Mouse (Mus musculus) MEL (cell line): ENCODE data around the gene Oprm1. TPM values are rescaled to one million over a fixed set of nuclear protein-coding genes. Genes with fewer than 3 reads are reported as not detected.

ENCODE experiments used
- DNase-seq: peaks from one replicate; pipeline ENCODE4 v3.0.0; 2011; ENCODE audit warnings: low read depth, low spot score
- H3K27ac ChIP-seq: 2 replicates; pipeline ENCODE4 v1.5.1; 2012; ENCODE audit warnings: low read depth, mild to moderate bottlenecking, control low read depth, low read length, moderate library complexity; ENCODE audit not compliant: control insufficient read depth
- H3K27me3 ChIP-seq, 2 experiments: fragments of 150-350 bp in 1 of 2; sonication (generic) in 1 of 2; 2 replicates each; pipeline ENCODE4 v1.6.1; 2012; ENCODE audit warnings: low read length in 2 of 2, mild to moderate bottlenecking in 2 of 2, improper control_type of control experiment in 1 of 2, moderate library complexity in 1 of 2; ENCODE audit not compliant: insufficient read depth in 2 of 2, control insufficient read depth in 1 of 2
- H3K36me3 ChIP-seq, 2 experiments: 2 replicates each; pipeline ENCODE4 v1.6.1; 2012 to 2014; ENCODE audit warnings: low read length in 2 of 2, improper control_type of control experiment in 1 of 2, inconsistent platforms in 1 of 2, mild to moderate bottlenecking in 1 of 2; ENCODE audit not compliant: insufficient read depth in 2 of 2, control insufficient read depth in 1 of 2
- H3K4me1 ChIP-seq, 2 experiments: fragments of 150-350 bp in 1 of 2; sonication (generic) in 1 of 2; 2 replicates each; pipeline ENCODE4 v1.6.1; 2012; ENCODE audit warnings: low read length in 2 of 2, improper control_type of control experiment in 1 of 2, mild to moderate bottlenecking in 1 of 2; ENCODE audit not compliant: insufficient read depth in 2 of 2, control insufficient read depth in 1 of 2
- H3K4me3 ChIP-seq, 2 experiments: fragments of 150-350 bp in 1 of 2; sonication (generic) in 1 of 2; 2 replicates each; pipeline ENCODE4 v1.5.1; 2012; ENCODE audit warnings: low read depth in 2 of 2, low read length in 2 of 2, mild to moderate bottlenecking in 2 of 2, moderate library complexity in 2 of 2, control low read depth in 1 of 2, improper control_type of control experiment in 1 of 2; ENCODE audit not compliant: control insufficient read depth in 1 of 2, insufficient read depth in 1 of 2
- H3K79me2 ChIP-seq: 2 replicates; pipeline ENCODE4 v1.6.1; 2012; ENCODE audit warnings: mild to moderate bottlenecking, low read length, moderate library complexity; ENCODE audit not compliant: control insufficient read depth, poor library complexity, insufficient read depth
- H3K9ac ChIP-seq: 2 replicates; pipeline ENCODE4 v1.6.1; 2012; ENCODE audit warnings: low read depth, mild to moderate bottlenecking, control low read depth, low read length, moderate library complexity; ENCODE audit not compliant: control insufficient read depth, poor library complexity, severe bottlenecking
- H3K9me3 ChIP-seq: fragments of 150-350 bp; sonication (generic); replicated peaks from 2 replicates; pipeline ENCODE4 v1.6.1; 2012; ENCODE audit warnings: mild to moderate bottlenecking, low read length, improper control_type of control experiment, moderate library complexity; ENCODE audit not compliant: insufficient read depth
- CHD2 ChIP-seq: IDR thresholded peaks from 2 replicates; pipeline ENCODE4 v1.6.1; 2011; ENCODE audit warnings: low read length, improper control_type of control experiment
- E2F4 ChIP-seq: IDR thresholded peaks from 2 replicates; pipeline ENCODE4 v1.6.1; 2011; ENCODE audit warnings: low read depth, low read length, improper control_type of control experiment, borderline replicate concordance
- ELF1 ChIP-seq: IDR thresholded peaks from 2 replicates; pipeline ENCODE4 v1.6.1; 2014; ENCODE audit warnings: low read depth, mild to moderate bottlenecking, inconsistent platforms, low read length, improper control_type of control experiment, moderate library complexity
- EP300 ChIP-seq, 2 experiments: IDR thresholded peaks; 2 replicates each; pipeline ENCODE4 v1.6.1; 2011; ENCODE audit warnings: improper control_type of control experiment in 2 of 2, low read length in 2 of 2, low read depth in 1 of 2, mild to moderate bottlenecking in 1 of 2
- HCFC1 ChIP-seq: IDR thresholded peaks from 2 replicates; pipeline ENCODE4 v1.6.1; 2012; ENCODE audit warnings: low read depth, mild to moderate bottlenecking, inconsistent platforms, low read length, improper control_type of control experiment, moderate library complexity
- JUND ChIP-seq: IDR thresholded peaks from 2 replicates; pipeline ENCODE4 v1.6.1; 2011; ENCODE audit warnings: low read depth, mild to moderate bottlenecking, improper control_type of control experiment, low read length
- MXI1 ChIP-seq: IDR thresholded peaks from 2 replicates; pipeline ENCODE4 v1.6.1; 2011; ENCODE audit warnings: mild to moderate bottlenecking, low read depth, low read length, improper control_type of control experiment
- POLR2A ChIP-seq, 2 experiments: IDR thresholded peaks; 2 replicates each; pipeline ENCODE4 v1.6.1; 2011 to 2012; ENCODE audit warnings: low read length in 2 of 2, mild to moderate bottlenecking in 2 of 2, control low read depth in 1 of 2, improper control_type of control experiment in 1 of 2, low read depth in 1 of 2, moderate library complexity in 1 of 2; ENCODE audit not compliant: control insufficient read depth in 1 of 2, insufficient read depth in 1 of 2, poor library complexity in 1 of 2
- POLR2AphosphoS2 ChIP-seq: IDR thresholded peaks from 2 replicates; pipeline ENCODE4 v1.6.1; 2011; ENCODE audit warnings: low read length, improper control_type of control experiment
- SIN3A ChIP-seq: IDR thresholded peaks from 2 replicates; pipeline ENCODE4 v1.6.1; 2012; ENCODE audit warnings: low read length, improper control_type of control experiment, inconsistent platforms
- TAL1 ChIP-seq: IDR thresholded peaks from 2 replicates; pipeline ENCODE4 v1.6.1; 2012; ENCODE audit warnings: mild to moderate bottlenecking, inconsistent platforms, low read length, moderate library complexity, mixed read lengths
- TCF12 ChIP-seq: IDR thresholded peaks from 2 replicates; pipeline ENCODE4 v1.6.1; 2014; ENCODE audit warnings: low read depth, mild to moderate bottlenecking, inconsistent platforms, low read length, improper control_type of control experiment, moderate library complexity
- UBTF ChIP-seq: IDR thresholded peaks from 2 replicates; pipeline ENCODE4 v1.6.1; 2012; ENCODE audit warnings: low read depth, mild to moderate bottlenecking, inconsistent platforms, low read length, improper control_type of control experiment, moderate library complexity, borderline replicate concordance; ENCODE audit not compliant: insufficient read depth
- ZC3H11A ChIP-seq: IDR thresholded peaks from 2 replicates; pipeline ENCODE4 v1.6.1; 2012; ENCODE audit warnings: low read depth, mild to moderate bottlenecking, inconsistent platforms, low read length, improper control_type of control experiment
- polyA plus RNA-seq, 2 experiments: library from polyadenylated mRNA; stranded (reverse) in 1 of 2; unstranded in 1 of 2; fragments of >175 nt in 1 of 2; fragments of >200 nt in 1 of 2; gene quantifications; 2 replicates each; pipeline versions ENCODE4 v1.2.1 to v1.2.4; 2012; ENCODE audit warnings: low replicate concordance in 2 of 2, low read depth in 1 of 2; ENCODE audit not compliant: insufficient read length in 2 of 2, insufficient read depth in 1 of 2, missing spikeins in 1 of 2
- total RNA-seq: library from RNA; depleted of rRNA; stranded (reverse); fragments of 300-350 nt; gene quantifications from 2 replicates; pipeline ENCODE4 v1.2.3, GENCODE M21; 2012

The Oprm1 gene
- total and polyA plus RNA-seq, 3 experiments: not detected

- no peak for DNase-seq
- no peak for TF ChIP-seq TAL1
- TF ChIP-seq POLR2AphosphoS2: no peak
- TF ChIP-seq ZC3H11A: no peak
- Histone ChIP-seq H3K27me3 (no peaks in the 10 kb centered on the region), H3K9me3 (no peaks in the 10 kb centered on the region), H3K4me3 (no peak overlapping the region), H3K9ac (no peak overlapping the region), H3K79me2 (no peaks in the 10 kb centered on the region), H3K4me1 (no peaks in the 10 kb centered on the region), H3K27ac (no peak overlapping the region), H3K36me3 (no peaks in the 10 kb centered on the region)
Measured at GRCm38 (mm10) chr10:7020551-7020950, 262.2 kb downstream of the Oprm1 start.

GRCm38 (mm10) chr10:7025028-7025427 lies 266.7 kb downstream of the Oprm1 start:
- no peak overlapping the region for H3K9ac ChIP-seq
- no peak overlapping the region for H3K27ac ChIP-seq
- H3K9me3 ChIP-seq: no peaks in the 10 kb centered on the region
- H3K27me3 ChIP-seq: no peaks in the 10 kb centered on the region
- no peak overlapping the region for H3K4me3 ChIP-seq
- no peaks in the 10 kb centered on the region for H3K36me3 ChIP-seq
- H3K79me2 ChIP-seq: no peaks in the 10 kb centered on the region
- DNase-seq: no peak
- TF ChIP-seq EP300 (IDR thresholded peaks at IDR 0.05; ENCODE audit: low read depth in 1 of 2, low read length in 2 of 2): no peak
- H3K4me1 ChIP-seq: no peaks in the 10 kb centered on the region

GRCm38 (mm10) chr10:7033459-7033858 lies 275.2 kb downstream of the Oprm1 start:
- Histone ChIP-seq H3K27ac (no peak overlapping the region), H3K36me3 (no peaks in the 10 kb centered on the region), H3K9ac (no peak overlapping the region), H3K79me2 (no peaks in the 10 kb centered on the region), H3K4me3 (no peak overlapping the region), H3K4me1 (no peaks in the 10 kb centered on the region), H3K27me3 (no peaks in the 10 kb centered on the region), H3K9me3 (no peaks in the 10 kb centered on the region)
- no peak for DNase-seq
- no peak for TF ChIP-seq JUND
- no peak for TF ChIP-seq CHD2
- no peak for TF ChIP-seq E2F4

- Histone ChIP-seq H3K4me3 (no peak overlapping the region), H3K79me2 (no peaks in the 10 kb centered on the region), H3K9ac (no peak overlapping the region), H3K9me3 (no peaks in the 10 kb centered on the region), H3K27me3 (no peaks in the 10 kb centered on the region), H3K36me3 (no peaks in the 10 kb centered on the region), H3K4me1 (no peaks in the 10 kb centered on the region)
- no peak for DNase-seq
- no peak for TF ChIP-seq POLR2A (IDR thresholded peaks at IDR 0.05; ENCODE audit: control insufficient read depth in 1 of 2, insufficient read depth in 1 of 2, low read depth in 1 of 2, low read length in 2 of 2, poor library complexity in 1 of 2)
- no peak for TF ChIP-seq MXI1
- no peak for TF ChIP-seq HCFC1
- TF ChIP-seq TCF12: no peak
- no peak for TF ChIP-seq ELF1
- TF ChIP-seq SIN3A: no peak
- no peak for TF ChIP-seq UBTF
- TF ChIP-seq, all 39 proteins: peak for 0
- H3K27ac ChIP-seq: no peak overlapping the region
Measured at GRCm38 (mm10) chr10:7035547-7035946, 277.2 kb downstream of the Oprm1 start.
